Mouse (Mus musculus): ENCODE measurements around the gene Frs2.

GRCm38 (mm10) chr10:117064076-117064475, 84.3 kb downstream of the Frs2 start:
- TF ChIP-seq POLR2A (IDR thresholded peaks at IDR 0.05; ENCODE audit: borderline replicate concordance, extremely low read depth, insufficient read depth, insufficient read length, poor library complexity, severe bottlenecking), result no peak
- TF ChIP-seq CTCF (IDR thresholded peaks at IDR 0.05; ENCODE audit: borderline replicate concordance, extremely low read depth, insufficient read depth, insufficient read length), result no peak

Data from brain, embryonic 14.5 days (tissue).